Mouse (Mus musculus) CD4-positive naive resting alpha-beta T cell, adult 57 days (primary cell): Measurements from ENCODE around the gene Gm14412. TPM values are rescaled to one million over a fixed set of nuclear protein-coding genes. Genes with fewer than 3 reads are reported as not detected.

ENCODE experiments used
- total RNA-seq: library from RNA; stranded (reverse); gene quantifications from one replicate; pipeline ENCODE4 v1.2.4, GENCODE M21; 2023

Gm14412 gene
- not detected for total RNA-seq

DNA sequence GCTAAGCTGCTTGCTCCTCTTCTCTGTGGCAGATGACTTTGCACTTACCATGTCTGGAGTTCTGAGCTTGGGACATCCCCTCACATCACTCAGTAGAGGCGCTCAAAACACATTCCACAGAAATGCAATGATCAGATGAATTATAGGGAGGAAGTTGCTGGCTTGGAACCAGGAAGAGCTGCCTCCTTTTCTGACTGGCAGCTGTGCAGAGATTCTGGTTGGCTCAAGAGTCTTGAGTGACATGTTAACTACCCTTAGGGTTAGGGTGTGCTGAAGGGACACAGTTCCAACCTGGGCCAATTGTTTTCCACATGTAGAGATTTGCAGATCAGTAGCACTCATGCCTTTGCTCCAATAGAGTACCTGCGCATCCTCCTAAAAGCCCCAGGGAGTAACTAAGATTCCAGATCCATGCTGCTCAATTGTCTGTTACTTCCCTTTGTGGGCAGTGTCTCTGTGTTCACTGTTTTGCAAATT lies at the start of gene Gm14412:
Gm14412 (minus strand) TSS at position 51 of the 477 bp plus-strand sequence.

DNA sequence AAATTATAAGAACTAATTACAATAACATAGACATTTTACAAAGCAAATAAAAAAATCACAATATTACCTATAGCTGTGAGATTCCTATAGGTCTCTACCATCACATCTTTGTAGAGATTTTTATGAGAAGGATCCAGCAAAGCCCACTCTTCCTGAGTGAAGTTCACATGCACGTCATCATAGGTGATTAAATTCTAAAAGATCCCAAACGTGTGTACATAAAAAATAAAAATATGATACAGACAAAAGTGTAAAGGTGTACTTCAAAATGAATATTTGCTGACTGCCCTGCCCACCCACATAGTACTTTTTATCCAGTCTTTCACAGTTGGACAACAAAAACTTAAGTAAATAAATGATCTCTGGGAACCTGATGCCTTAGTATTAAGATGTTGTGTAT lies 57.2 kb downstream of the Gm14412 start, which contains the start of gene Gm14409:
Gm14409 (minus strand) TSS at position 101 of the 400 bp plus-strand sequence.

Other genes starting within 250 kb of the Gm14412 start
- gene Gm14401, start 250.0 kb downstream of the Gm14412 start, total RNA-seq = not detected
- 3.8 TPM for gene Gm14410, start 117.9 kb downstream of the Gm14412 start, total RNA-seq
- not detected for gene Gm14409, start 57.3 kb downstream of the Gm14412 start, total RNA-seq
- 7.7 TPM for gene Gm14418, start 74.0 kb upstream of the Gm14412 start, total RNA-seq
- 8.0 TPM for gene Zfp970, start 140.4 kb upstream of the Gm14412 start, total RNA-seq
- 3.9 TPM for gene Gm14403, start 173.9 kb upstream of the Gm14412 start, total RNA-seq